ENCODE assay signal across 33 mouse cellular contexts in genomic region chr19:34519646-34520045, GRCm38 (mm10). TPM values are rescaled to one million over a fixed set of nuclear protein-coding genes. Genes with fewer than 3 reads are reported as not detected.
DNase-seq lines count a peak whose midpoint lies in the region; ATAC-seq and TF ChIP-seq lines count a peak whose summit lies in the region.
"Had no signal": no experiment of that assay in that cellular context is flagged by ENCODE, and none has a peak within 500 bp of the region (broad histone marks: within the 10 kb centered on the region; RNA-seq: fewer than 3 reads in every experiment).

No protein-coding gene starts in this region.

- peaks cover 43% of the 10 kb centered on the region for H3K36me3 ChIP-seq in heart, adult 2 months (ENCODE audit: control insufficient read depth, insufficient read depth, low read length)
- no peaks in the 10 kb centered on the region for H3K36me3 ChIP-seq in midbrain, embryonic 15.5 days (replicated peaks)
- H3K36me3 ChIP-seq: neural tube, embryonic 13.5 days had no signal

- WGBS in heart, adult 2 months = 66% methylated on average over 3 of the region's 3 CpGs
- 85% methylated on average over 3 of the region's 3 CpGs for WGBS in midbrain, embryonic 15.5 days

- TF ChIP-seq EP300 in heart, adult 2 months (IDR thresholded peaks at IDR 0.05; ENCODE audit: insufficient read depth, low read depth, low read length) = no peak

- peak; percentile 82 for DNase-seq in heart, adult 11 months
- no peak for DNase-seq in heart, adult 2 months
- peak; percentile 49 for DNase-seq in lung, postnatal 36 days
- no peak for DNase-seq in lung, postnatal 25 days (ENCODE audit: low spot score)
- no peak for DNase-seq in spleen, postnatal 4 days (ENCODE audit: low spot score in 2 of 2)
- DNase-seq: B cell, adult 2 months; cerebellum, adult 2 months; cerebellum, postnatal 25 days; gastrocnemius, postnatal 36 days; heart, postnatal 4 days; kidney, postnatal 4 days; layer of hippocampus, adult 9-11 months; left cerebral cortex, postnatal 4 days; lung, adult 2 months; lung, postnatal 14 days; retina, postnatal 1 day; right cerebral cortex, postnatal 25 days; thymus, postnatal 14 days had no signal

- H3K27ac ChIP-seq in heart, adult 2 months = no peak overlapping the region; the same call in 1 of the 2 replicates
- H3K27ac ChIP-seq in bone marrow macrophage, adult 2 months (ENCODE audit: insufficient read depth, low read depth, low read length) = peak overlapping the region; percentile 98
- H3K27ac ChIP-seq in midbrain, embryonic 15.5 days = no peak overlapping the region
- H3K27ac ChIP-seq: embryonic facial prominence, embryonic 12.5 days; forebrain, embryonic 12.5 days; heart, embryonic 10.5 days; hindbrain, embryonic 14.5 days; kidney, embryonic 15.5 days; liver, embryonic 12.5 days; neural tube, embryonic 13.5 days had no signal

- H3K9me3 ChIP-seq in midbrain, embryonic 15.5 days = no peaks in the 10 kb centered on the region
- H3K9me3 ChIP-seq: embryonic facial prominence, embryonic 12.5 days; forebrain, embryonic 12.5 days; heart, embryonic 10.5 days; kidney, embryonic 15.5 days; liver, embryonic 12.5 days; neural tube, embryonic 13.5 days had no signal

- H3K27me3 ChIP-seq in heart, adult 2 months (ENCODE audit: control insufficient read depth, insufficient read depth, low read length) = no peaks in the 10 kb centered on the region
- no peaks in the 10 kb centered on the region for H3K27me3 ChIP-seq in midbrain, embryonic 15.5 days (replicated peaks)
- H3K27me3 ChIP-seq: embryonic facial prominence, embryonic 12.5 days; forebrain, embryonic 12.5 days; kidney, embryonic 15.5 days; liver, embryonic 12.5 days; neural tube, embryonic 13.5 days had no signal

- no peak for TF ChIP-seq POLR2A in heart, adult 2 months (IDR thresholded peaks at IDR 0.05; ENCODE audit: insufficient read depth, low read depth, low read length)
- TF ChIP-seq POLR2A in bone marrow macrophage, adult 2 months (IDR thresholded peaks at IDR 0.05; ENCODE audit: borderline replicate concordance, low read depth, low read length) = no peak

- no peak for TF ChIP-seq CTCF in heart, adult 2 months (IDR thresholded peaks at IDR 0.05)
- no peak for TF ChIP-seq CTCF in bone marrow macrophage, adult 2 months (IDR thresholded peaks at IDR 0.05; ENCODE audit: low read depth, low read length)

- H3K4me2 ChIP-seq in midbrain, embryonic 15.5 days = no peak overlapping the region
- H3K4me2 ChIP-seq: embryonic facial prominence, embryonic 12.5 days; forebrain, embryonic 12.5 days; hindbrain, embryonic 14.5 days; kidney, embryonic 15.5 days; liver, embryonic 12.5 days; neural tube, embryonic 13.5 days had no signal

- H3K9ac ChIP-seq in heart, adult 2 months (ENCODE audit: low read depth, low read length) = no peak overlapping the region
- no peak overlapping the region for H3K9ac ChIP-seq in midbrain, embryonic 15.5 days
- H3K9ac ChIP-seq: embryonic facial prominence, embryonic 12.5 days; forebrain, embryonic 12.5 days; hindbrain, embryonic 14.5 days; kidney, embryonic 15.5 days; liver, embryonic 12.5 days; neural tube, embryonic 13.5 days had no signal

- peaks cover 20% of the 10 kb centered on the region for H3K4me1 ChIP-seq in heart, adult 2 months (ENCODE audit: control insufficient read depth, insufficient read depth, low read length)
- peaks cover 76% of the 10 kb centered on the region for H3K4me1 ChIP-seq in bone marrow macrophage, adult 2 months (ENCODE audit: control insufficient read depth, insufficient read depth, low read length)
- no peaks in the 10 kb centered on the region for H3K4me1 ChIP-seq in midbrain, embryonic 15.5 days
- H3K4me1 ChIP-seq: forebrain, embryonic 12.5 days; kidney, embryonic 15.5 days; neural tube, embryonic 13.5 days had no signal

- H3K4me3 ChIP-seq in heart, adult 2 months = no peak overlapping the region
- no peak overlapping the region for H3K4me3 ChIP-seq in bone marrow macrophage, adult 2 months (ENCODE audit: insufficient read depth, low read length)
- H3K4me3 ChIP-seq in midbrain, embryonic 15.5 days = no peak overlapping the region
- H3K4me3 ChIP-seq: embryonic facial prominence, embryonic 12.5 days; erythroblast, embryonic 14.5 days; forebrain, embryonic 12.5 days; heart, embryonic 10.5 days; kidney, embryonic 15.5 days; liver, embryonic 12.5 days; myocyte; neural tube, embryonic 13.5 days had no signal

- ATAC-seq in midbrain, embryonic 15.5 days (replicated peaks) = no peak
- ATAC-seq: inflammation-experienced regulatory T-cells, adult 6 months; liver, embryonic 12.5 days; midbrain, embryonic 16.5 days had no signal

- H3K79me2 ChIP-seq in heart, adult 2 months (replicated peaks; ENCODE audit: control insufficient read depth, insufficient read depth, low read length) = 0 out of 2 replicates have a peak, but pooled peaks cover 2% of the 10 kb centered on the region

- intact Hi-C loops in heart, adult 2 months (cut with DNase I) = no loop called here

RNA-seq across cellular contexts. Expression of gene Lipa, which starts 7.6 kb away (rescaled TPM):
- total RNA-seq in heart, adult 2 months (2021) = 10 to 100 TPM; 24.9 to 25.1 TPM
- 18.8 and 30.9 TPM in 2 replicates for polyA plus RNA-seq in heart, adult 2 months (2012; rRNA removed)
- polyA plus RNA-seq in bone marrow macrophage, adult 2 months (2012; ENCODE audit: insufficient read depth, insufficient read length, missing spikeins) = 991 and 1,052 TPM in 2 replicates
- 22.8 and 24.0 TPM in 2 replicates for polyA plus RNA-seq in midbrain, embryonic 15.5 days (2015; fragmentation: Nextera tagmentation; extraction: Ambion mirVana)

RNA-seq across cellular contexts. Expression of gene Ifit2, which starts 30.8 kb away (rescaled TPM):
- 1 to 10 TPM; 3.4 to 4.2 TPM for total RNA-seq in heart, adult 2 months (2021)
- polyA plus RNA-seq in heart, adult 2 months (2012; rRNA removed) = 1.8 and 5.3 TPM in 2 replicates
- polyA plus RNA-seq in bone marrow macrophage, adult 2 months (2012; ENCODE audit: insufficient read depth, insufficient read length, missing spikeins) = 42.7 and 46.3 TPM in 2 replicates
- polyA plus RNA-seq in midbrain, embryonic 15.5 days (2015; fragmentation: Nextera tagmentation; extraction: Ambion mirVana) = 6.8 and 7.2 TPM in 2 replicates

RNA-seq across cellular contexts. Expression of gene Ch25h, which starts 44.7 kb away (rescaled TPM):
- under 1 TPM; 0.16 to 0.34 TPM for total RNA-seq in heart, adult 2 months (2021)
- polyA plus RNA-seq in heart, adult 2 months (2012; rRNA removed) = 2.4 and 3.2 TPM in 2 replicates
- 4.4 and 5.0 TPM in 2 replicates for polyA plus RNA-seq in bone marrow macrophage, adult 2 months (2012; ENCODE audit: insufficient read depth, insufficient read length, missing spikeins)
- polyA plus RNA-seq in midbrain, embryonic 15.5 days (2015; fragmentation: Nextera tagmentation; extraction: Ambion mirVana) = 0.75 and 0.79 TPM in 2 replicates
- total RNA-seq: gastrocnemius, postnatal 36 days; megakaryocyte-erythroid progenitor cell, adult 5-6 weeks; MEL had no signal
- polyA plus RNA-seq: erythroblast, embryonic 14.5 days had no signal

Comparison
In these comparisons a context has a peak if more than half of its experiments do, and no peak if none do; other contexts are left out.
1. DNase-seq: peak in heart, adult 11 months (single experiment) and lung, postnatal 36 days (single experiment); none in heart, adult 2 months (0 of 2), lung, postnatal 25 days (single experiment) and spleen, postnatal 4 days (0 of 2).
2. RNA of gene Lipa, which starts 7.6 kb away (polyA plus RNA-seq): 991 to 1,052 TPM in bone marrow macrophage, adult 2 months; 22.8 to 24.0 TPM in midbrain, embryonic 15.5 days and 18.8 to 30.9 TPM in heart, adult 2 months; every median in the first group is over 10 times any median in the second.